Mouse (Mus musculus): Measurements from ENCODE around the gene Ankrd53.

The Ankrd53 gene

DNA sequence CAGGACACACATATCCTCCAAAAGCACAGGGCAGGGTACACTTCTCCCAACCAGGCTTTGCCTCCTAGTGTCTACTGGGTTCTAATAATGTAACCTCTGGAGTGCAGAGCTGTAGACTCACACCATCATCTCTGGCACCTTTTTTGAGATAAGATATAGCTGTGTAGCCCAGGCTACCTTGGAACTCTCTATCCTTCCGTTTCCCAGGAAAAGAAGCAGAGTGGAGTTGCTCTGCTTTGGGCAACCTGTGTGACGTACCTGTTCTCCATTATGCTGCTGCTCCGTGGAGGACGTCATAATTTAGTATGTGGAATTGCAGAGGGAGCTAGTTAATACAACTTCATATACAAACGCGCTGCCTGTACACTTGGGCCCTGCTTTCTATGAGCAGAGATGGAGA is at the start of gene Ankrd53:
Gene Ankrd53, plus strand, starts transcription at position 301 of the 400 bp plus-strand sequence.
- WGBS = 69% methylated on average over 6 of the region's 6 CpGs

DNA sequence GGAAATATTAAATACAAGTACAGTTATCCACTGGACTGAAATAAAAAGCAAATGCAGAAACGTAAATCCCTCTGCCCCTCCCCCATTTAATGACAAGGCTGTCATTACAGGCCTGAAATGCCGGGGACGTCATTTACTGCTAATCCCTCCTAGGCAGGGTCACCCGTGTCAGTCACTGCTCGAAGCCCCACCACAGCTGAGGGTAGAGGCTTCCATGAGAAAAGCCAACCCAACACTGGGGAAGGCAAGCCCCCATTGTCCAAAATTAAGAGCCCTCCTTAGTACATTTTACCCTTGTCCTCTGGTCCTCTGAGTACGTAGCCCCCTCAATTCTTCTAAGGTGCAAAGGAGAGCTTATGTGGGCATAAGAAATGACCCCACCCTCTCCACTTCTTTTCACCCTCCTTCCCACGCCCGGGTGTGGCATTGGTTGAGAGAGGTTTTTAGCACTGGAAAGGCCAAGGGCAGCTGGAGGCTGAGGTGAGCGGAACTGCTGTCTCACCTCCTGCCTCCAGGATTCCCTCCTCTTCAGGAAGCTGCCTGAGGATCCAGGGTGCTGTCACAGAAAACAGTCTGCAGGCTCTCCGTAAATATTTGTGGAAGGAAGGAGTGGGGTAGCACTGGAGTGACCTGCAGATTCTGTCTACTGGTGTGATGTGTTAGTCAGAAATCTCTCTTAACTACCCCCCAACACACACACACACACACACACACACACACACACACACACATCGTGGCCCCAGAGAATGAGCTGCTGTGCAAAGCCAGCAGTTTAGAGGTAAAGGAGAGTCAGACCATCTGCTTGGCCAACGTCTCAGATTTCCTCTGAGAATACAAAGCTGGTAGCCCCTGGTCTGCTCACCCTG is 48.9 kb upstream of the Ankrd53 start:
- WGBS = 10% methylated on average over 12 of the region's 12 CpGs

GRCm38 (mm10) chr6:83714221-83715123 is 48.0 kb upstream of the Ankrd53 start:
- WGBS = 4% methylated on average over 34 of the region's 34 CpGs

GRCm38 (mm10) chr6:83715461-83716196 is 46.8 kb upstream of the Ankrd53 start:
- WGBS = 5% methylated on average over 30 of the region's 30 CpGs

- WGBS = 7% methylated on average over 8 of the region's 8 CpGs
Measured at GRCm38 (mm10) chr6:83717026-83717425, 45.4 kb upstream of the Ankrd53 start.

- WGBS = 19% methylated on average over 6 of the region's 6 CpGs
Measured at GRCm38 (mm10) chr6:83722526-83722925, 39.9 kb upstream of the Ankrd53 start.

DNA sequence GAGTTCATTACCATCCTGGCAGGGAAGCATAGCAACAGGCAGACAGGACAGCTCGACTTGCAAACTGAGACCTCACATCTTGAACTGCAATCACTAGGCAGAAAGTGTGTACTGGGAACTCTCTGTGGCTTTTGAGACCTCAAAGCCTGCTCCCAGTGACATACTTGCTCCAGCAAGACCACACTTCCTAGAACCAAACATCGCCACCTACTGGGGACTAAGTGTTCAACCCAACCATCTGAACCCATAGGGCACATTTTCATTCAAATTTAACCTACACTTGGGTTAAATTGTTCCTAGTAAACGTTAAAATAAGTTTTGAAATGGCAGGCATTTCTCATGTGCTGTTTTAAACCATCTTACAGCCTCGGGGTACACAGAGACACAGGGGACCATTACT is 35.3 kb upstream of the Ankrd53 start:
- WGBS = 45% methylated on average over 4 of the region's 4 CpGs

DNA sequence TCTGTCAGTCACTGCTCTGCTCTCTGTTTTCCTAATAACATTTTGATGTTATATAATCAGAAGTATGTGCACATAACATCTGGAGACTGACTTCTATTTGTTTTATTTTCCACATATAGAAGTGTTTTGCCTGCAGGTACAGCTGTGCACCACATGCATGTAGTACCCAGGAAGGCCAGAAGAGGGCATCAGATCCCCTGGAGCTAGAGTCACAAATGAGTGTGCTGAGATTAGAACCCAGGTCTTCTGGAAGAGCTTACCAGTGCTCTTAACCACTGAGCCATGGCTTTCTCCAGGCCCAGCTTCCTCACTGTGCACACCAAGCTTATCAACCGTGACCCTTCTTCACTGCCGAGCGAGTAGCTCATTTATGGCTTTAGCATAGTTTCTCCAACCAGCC is 34.0 kb upstream of the Ankrd53 start:
- 95% methylated on average over 3 of the region's 3 CpGs for WGBS

- WGBS = 74% methylated on average over 14 of the region's 14 CpGs
Measured at GRCm38 (mm10) chr6:83729350-83729970, 33.0 kb upstream of the Ankrd53 start.

- 39% methylated on average over 5 of the region's 5 CpGs for WGBS
Measured at GRCm38 (mm10) chr6:83731128-83731527, 31.3 kb upstream of the Ankrd53 start.

GRCm38 (mm10) chr6:83737311-83737710 is 25.1 kb upstream of the Ankrd53 start:
- 57% methylated on average over 13 of the region's 13 CpGs for WGBS

GRCm38 (mm10) chr6:83738596-83738995 is 23.8 kb upstream of the Ankrd53 start:
- WGBS = 73% methylated on average over 6 of the region's 6 CpGs

DNA sequence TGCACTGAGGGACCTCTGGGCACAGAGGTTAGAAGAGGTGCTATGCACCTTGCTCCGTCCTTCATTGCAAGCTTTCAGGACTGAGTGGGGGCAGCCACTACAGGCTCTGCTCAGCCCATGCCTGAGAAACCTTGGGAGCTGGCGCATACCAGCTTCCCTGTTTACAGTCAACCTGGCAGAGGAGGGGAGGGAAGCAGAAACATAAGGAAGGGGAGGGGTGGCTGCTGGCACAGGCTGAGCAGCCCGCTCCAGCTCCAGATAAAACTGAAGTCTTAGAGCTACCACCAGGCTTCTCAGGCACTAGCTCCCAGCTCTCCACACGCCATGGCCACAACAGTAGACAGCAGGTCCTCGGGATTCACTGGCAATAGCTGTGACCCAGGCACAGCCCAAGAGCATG is 19.7 kb upstream of the Ankrd53 start, which contains the start of gene Atp6v1b1:
Gene Atp6v1b1, plus strand, starts transcription at position 230 of the 400 bp plus-strand sequence.
- 70% methylated on average over 5 of the region's 5 CpGs for WGBS

GRCm38 (mm10) chr6:83743212-83743611 is 19.2 kb upstream of the Ankrd53 start:
- 62% methylated on average over 5 of the region's 5 CpGs for WGBS

DNA sequence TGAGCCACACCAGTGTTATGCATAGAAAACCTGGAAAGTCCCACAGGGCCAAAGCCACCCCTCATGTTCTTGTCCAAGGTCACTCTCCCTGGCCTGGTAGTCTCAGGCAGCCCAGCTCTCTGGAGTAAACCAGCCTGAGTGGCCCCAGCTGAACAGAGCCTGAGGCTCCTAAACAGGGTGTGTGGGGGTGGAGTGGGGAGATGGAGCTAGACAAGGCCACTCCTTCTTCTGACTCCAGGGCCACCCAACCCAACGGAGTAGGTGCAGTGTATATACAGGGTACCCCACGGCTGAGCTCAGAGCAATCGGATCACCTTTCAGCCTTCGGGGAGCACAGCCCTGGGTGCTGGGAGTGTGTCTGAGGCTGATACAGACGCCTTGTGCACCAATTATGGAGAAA is 18.3 kb upstream of the Ankrd53 start:
- WGBS = 80% methylated on average over 5 of the region's 5 CpGs

- WGBS = 77% methylated on average over 5 of the region's 5 CpGs
Measured at GRCm38 (mm10) chr6:83744557-83744956, 17.9 kb upstream of the Ankrd53 start.

DNA sequence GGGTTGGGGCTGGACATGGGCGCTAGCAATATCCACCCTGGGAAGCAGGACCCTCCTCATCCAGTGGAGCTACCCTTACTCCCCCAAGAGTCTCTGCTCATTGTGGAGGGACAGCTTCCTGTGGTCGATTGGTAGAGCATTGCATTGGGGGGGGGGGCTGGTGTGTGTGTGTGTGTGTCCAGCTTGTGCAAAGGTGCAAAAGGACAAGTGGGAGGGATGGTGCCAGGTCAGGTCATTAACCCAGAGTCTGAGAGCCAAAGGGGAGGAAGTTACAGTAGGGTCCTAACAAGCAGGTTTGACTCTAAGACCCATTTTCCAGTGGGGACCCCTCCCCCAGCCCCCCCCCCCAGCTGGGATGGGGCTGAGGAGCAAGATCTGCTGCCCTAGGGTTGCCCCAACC is 17.0 kb upstream of the Ankrd53 start:
- WGBS = 63% methylated on average over 2 of the region's 2 CpGs

GRCm38 (mm10) chr6:83749286-83749685 is 13.2 kb upstream of the Ankrd53 start:
- 81% methylated on average over 3 of the region's 3 CpGs for WGBS

- 14% methylated on average over 11 of the region's 11 CpGs for WGBS
Measured at GRCm38 (mm10) chr6:83750171-83750684, 12.2 kb upstream of the Ankrd53 start.

GRCm38 (mm10) chr6:83756051-83756450 is 6.4 kb upstream of the Ankrd53 start:
- 83% methylated on average over 9 of the region's 9 CpGs for WGBS

DNA sequence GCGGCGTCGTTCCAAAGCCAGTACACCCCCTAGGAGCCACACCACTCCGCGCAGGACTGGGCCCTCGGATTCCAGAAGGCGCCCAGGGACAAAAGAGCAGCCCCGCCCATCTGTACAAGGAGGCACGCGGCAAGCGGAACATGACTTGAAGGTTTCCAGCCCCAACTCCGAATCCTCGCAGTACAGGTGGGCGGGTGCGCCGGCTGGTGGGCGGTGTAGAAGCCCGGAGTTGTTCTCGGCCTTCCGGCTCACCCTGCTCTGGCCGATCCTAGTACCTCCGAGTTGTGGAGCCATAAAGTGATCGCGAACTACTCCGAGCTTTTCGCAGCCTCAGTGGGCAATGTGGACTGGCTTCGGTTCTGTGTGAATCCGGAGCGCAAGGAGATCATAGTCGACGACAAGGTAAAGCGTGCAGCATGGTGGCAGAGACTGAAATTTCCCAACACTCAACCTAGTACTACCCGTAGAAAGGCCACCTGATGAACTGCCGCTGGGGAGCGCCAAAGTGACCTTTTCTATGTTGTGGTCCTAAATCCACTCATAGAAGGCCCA is 512 bp downstream of the Ankrd53 start:
- WGBS = 23% methylated on average over 35 of the region's 35 CpGs

Measured in cerebral cortex, adult 2 months (tissue).